Mouse (Mus musculus) midbrain, embryonic 11.5 days (tissue): ENCODE measurements around the gene Muc20. TPM values are rescaled to one million over a fixed set of nuclear protein-coding genes. Genes with fewer than 3 reads are reported as not detected.

Experiments
- ATAC-seq: fragments of 200-750 bp; cut with Nextera tagmentation; 2 replicates; pipeline ENCODE4 v1.8.0; 2017; ENCODE audit warnings: moderate TSS enrichment, moderate library complexity; ENCODE audit not compliant: low FRiP score
- DNase-seq: peaks from one replicate; pipeline ENCODE4 v3.0.0; 2015; ENCODE audit warnings: low spot score; ENCODE audit errors: missing footprints
- H3K27ac ChIP-seq: fragments of 300-500 bp; sonication (generic); 2 replicates; pipeline ENCODE4 v1.5.1; 2014; ENCODE audit warnings: low read depth, low read length
- H3K27me3 ChIP-seq: fragments of 300-500 bp; sonication (generic); 2 replicates; pipeline ENCODE4 v1.6.1; 2014; ENCODE audit warnings: mild to moderate bottlenecking, low read length, moderate library complexity, mixed read lengths; ENCODE audit not compliant: control insufficient read depth, insufficient read depth
- H3K36me3 ChIP-seq: fragments of 300-500 bp; sonication (generic); 2 replicates; pipeline ENCODE4 v1.6.1; 2014; ENCODE audit warnings: mild to moderate bottlenecking, low read length, moderate library complexity, mixed read lengths; ENCODE audit not compliant: control insufficient read depth, insufficient read depth
- H3K4me1 ChIP-seq: fragments of 300-500 bp; sonication (generic); 2 replicates; pipeline ENCODE4 v1.6.1; 2014; ENCODE audit warnings: low read length; ENCODE audit not compliant: control insufficient read depth, insufficient read depth
- H3K4me2 ChIP-seq: fragments of 300-500 bp; sonication (generic); 2 replicates; pipeline ENCODE4 v1.6.1; 2014; ENCODE audit warnings: mild to moderate bottlenecking, moderate library complexity
- H3K4me3 ChIP-seq: fragments of 300-500 bp; sonication (generic); 2 replicates; pipeline ENCODE4 v1.5.1; 2014; ENCODE audit warnings: low read depth, low read length
- H3K9ac ChIP-seq: fragments of 300-500 bp; sonication (generic); 2 replicates; pipeline ENCODE4 v1.6.1; 2014; ENCODE audit warnings: low read length
- H3K9me3 ChIP-seq: fragments of 300-500 bp; sonication (generic); 2 replicates; pipeline ENCODE4 v1.6.1; 2016; ENCODE audit warnings: low read length; ENCODE audit not compliant: control insufficient read depth
- WGBS: fragments of 180-500 bp; shearing (Covaris S2); extraction: QIAGEN DNeasy Blood & Tissue Kit; methylation state at CpG from one replicate; pipeline ENCODE4 v1.1.7; 2014; 5-methylcytosine and 5-hydroxymethylcytosine counted together
- polyA plus RNA-seq: library from polyadenylated mRNA; unstranded; fragments of >200 nt; fragmentation: Nextera tagmentation; extraction: Ambion mirVana; gene quantifications from 2 replicates; pipeline ENCODE4 v1.2.1, GENCODE M21; 2014

The Muc20 gene
- polyA plus RNA-seq, 1 experiment from 2014 or later: not detected

- Histone ChIP-seq H3K9me3 (no peaks in the 10 kb centered on the region), H3K36me3 (no peaks in the 10 kb centered on the region; the same call in 1 of the 2 replicates), H3K27me3 (no peaks in the 10 kb centered on the region), H3K4me1 (no peaks in the 10 kb centered on the region), H3K9ac (no peak overlapping the region), H3K4me3 (no peak overlapping the region), H3K27ac (no peak overlapping the region), H3K4me2 (no peak overlapping the region)
- ATAC-seq: no peak
- 75% methylated on average over 10 of the region's 10 CpGs for WGBS
- no peak for DNase-seq
These were observed 24.7 kb upstream of the Muc20 start for GRCm38 (mm10) chr16:32821772-32822449.

- Histone ChIP-seq H3K4me3 (no peak overlapping the region), H3K27ac (no peak overlapping the region), H3K9me3 (no peaks in the 10 kb centered on the region), H3K36me3 (no peaks in the 10 kb centered on the region; the same call in 1 of the 2 replicates), H3K4me1 (peaks cover 7% of the 10 kb centered on the region; the same call in 1 of the 2 replicates), H3K27me3 (0 out of 2 replicates have a peak, but pooled peaks cover 2% of the 10 kb centered on the region), H3K4me2 (no peak overlapping the region), H3K9ac (no peak overlapping the region)
- 81% methylated on average over 5 of the region's 5 CpGs for WGBS
- ATAC-seq (no peak), DNase-seq (no peak)
These were observed 21.2 kb upstream of the Muc20 start for GRCm38 (mm10) chr16:32818441-32818840.

GRCm38 (mm10) chr16:32818036-32818435, 20.8 kb upstream of the Muc20 start:
- no peaks in the 10 kb centered on the region for H3K36me3 ChIP-seq
- no peak overlapping the region for H3K4me3 ChIP-seq
- H3K4me2 ChIP-seq: no peak overlapping the region
- WGBS: 91% methylated on average over 4 of the region's 4 CpGs
- no peak for ATAC-seq
- DNase-seq: no peak
- H3K27ac ChIP-seq: no peak overlapping the region
- 0 out of 2 replicates have a peak, but pooled peaks cover 2% of the 10 kb centered on the region for H3K27me3 ChIP-seq
- peaks cover 7% of the 10 kb centered on the region; the same call in 1 of the 2 replicates for H3K4me1 ChIP-seq
- no peak overlapping the region for H3K9ac ChIP-seq
- no peaks in the 10 kb centered on the region for H3K9me3 ChIP-seq

- no peak overlapping the region for H3K27ac ChIP-seq
- H3K36me3 ChIP-seq: no peaks in the 10 kb centered on the region
- DNase-seq: no peak
- H3K27me3 ChIP-seq: peaks cover 2% of the 10 kb centered on the region; the same call in 1 of the 2 replicates
- H3K9me3 ChIP-seq: no peaks in the 10 kb centered on the region
- H3K4me2 ChIP-seq: peak overlapping the region; percentile 41
- ATAC-seq: 0 out of 2 replicates have a peak, but pooled peaks have one; percentile 16
- H3K4me1 ChIP-seq: peaks cover 7% of the 10 kb centered on the region; the same call in 1 of the 2 replicates
- WGBS: 11% methylated on average over 6 of the region's 6 CpGs
- H3K4me3 ChIP-seq: 0 out of 2 replicates have a peak overlapping the region, but pooled peaks have one; percentile 16
- H3K9ac ChIP-seq: 0 out of 2 replicates have a peak overlapping the region, but pooled peaks have one; percentile 27
These were observed 17.9 kb upstream of the Muc20 start for GRCm38 (mm10) chr16:32815160-32815605.

- Histone ChIP-seq H3K4me2 (peak overlapping the region; percentile 41), H3K27me3 (peaks cover 2% of the 10 kb centered on the region; the same call in 1 of the 2 replicates), H3K4me1 (peaks cover 7% of the 10 kb centered on the region; the same call in 1 of the 2 replicates), H3K4me3 (peak overlapping the region; percentile 16), H3K36me3 (no peaks in the 10 kb centered on the region), H3K27ac (no peak overlapping the region), H3K9me3 (no peaks in the 10 kb centered on the region), H3K9ac (0 out of 2 replicates have a peak overlapping the region, but pooled peaks have one; percentile 27)
- 32% methylated on average over 14 of the region's 14 CpGs for WGBS
- no peak for ATAC-seq
- peak; percentile 89 for DNase-seq
These were observed 17.3 kb upstream of the Muc20 start for GRCm38 (mm10) chr16:32814539-32814938.

GRCm38 (mm10) chr16:32813771-32814170, 16.5 kb upstream of the Muc20 start:
- Histone ChIP-seq H3K9me3 (no peaks in the 10 kb centered on the region), H3K9ac (no peak overlapping the region), H3K4me2 (no peak overlapping the region), H3K4me1 (peaks cover 7% of the 10 kb centered on the region; the same call in 1 of the 2 replicates), H3K27me3 (peaks cover 2% of the 10 kb centered on the region; the same call in 1 of the 2 replicates), H3K4me3 (no peak overlapping the region), H3K36me3 (no peaks in the 10 kb centered on the region), H3K27ac (no peak overlapping the region)
- ATAC-seq (no peak), DNase-seq (no peak)
- 70% methylated on average over 3 of the region's 3 CpGs for WGBS

GRCm38 (mm10) chr16:32813362-32813761, 16.1 kb upstream of the Muc20 start:
- Histone ChIP-seq H3K9ac (no peak overlapping the region), H3K4me1 (peaks cover 7% of the 10 kb centered on the region; the same call in 1 of the 2 replicates), H3K27me3 (peaks cover 2% of the 10 kb centered on the region; the same call in 1 of the 2 replicates), H3K4me3 (no peak overlapping the region), H3K9me3 (no peaks in the 10 kb centered on the region), H3K27ac (no peak overlapping the region), H3K4me2 (no peak overlapping the region), H3K36me3 (no peaks in the 10 kb centered on the region)
- DNase-seq: no peak
- no peak for ATAC-seq
- 49% methylated on average over 9 of the region's 9 CpGs for WGBS

GRCm38 (mm10) chr16:32812888-32813361, 15.7 kb upstream of the Muc20 start:
- Histone ChIP-seq H3K9me3 (no peaks in the 10 kb centered on the region), H3K9ac (no peak overlapping the region), H3K4me1 (peaks cover 8% of the 10 kb centered on the region; the same call in 1 of the 2 replicates), H3K4me2 (no peak overlapping the region), H3K27me3 (peaks cover 2% of the 10 kb centered on the region; the same call in 1 of the 2 replicates), H3K27ac (no peak overlapping the region), H3K4me3 (no peak overlapping the region), H3K36me3 (no peaks in the 10 kb centered on the region)
- 2% methylated on average over 9 of the region's 9 CpGs for WGBS
- ATAC-seq (no peak), DNase-seq (peak; percentile 97)

GRCm38 (mm10) chr16:32810321-32810720, 13.1 kb upstream of the Muc20 start, which contains the start of gene Smbd1:
Smbd1 (minus strand) TSS chr16:32810477.
- 92% methylated on average over 4 of the region's 4 CpGs for WGBS
- Histone ChIP-seq H3K9me3 (no peaks in the 10 kb centered on the region), H3K27ac (no peak within 1 kb of the TSS)

More at GRCm38 (mm10) chr16:32810321-32810720, 13.1 kb upstream of the Muc20 start, which contains the start of gene Smbd1:
- Histone ChIP-seq H3K4me2 (no peak within 1 kb of the TSS), H3K9ac (no peak within 1 kb of the TSS), H3K4me3 (no peak within 1 kb of the TSS), H3K4me1 (peaks cover 13% of the 10 kb centered on the region; the same call in 1 of the 2 replicates), H3K36me3 (no peaks in the 10 kb centered on the region), H3K27me3 (peaks cover 2% of the 10 kb centered on the region; the same call in 1 of the 2 replicates)
- ATAC-seq: no peak
- DNase-seq: no peak
